Mouse (Mus musculus) ES-E14 (cell line): ENCODE data around the gene Insig1. TPM values are rescaled to one million over a fixed set of nuclear protein-coding genes. Genes with fewer than 3 reads are reported as not detected.
A peak's percentile ranks its signal among the peaks of the same experiment; 100 is the strongest.

Experiments used
- DNase-seq: peaks from one replicate; pipeline ENCODE4 v3.0.0-alpha.2; 2013; ENCODE audit warnings: low read depth, low spot score
- H3K27ac ChIP-seq: 2 replicates; pipeline ENCODE4 v1.5.1; 2012; ENCODE audit warnings: low read depth, mild to moderate bottlenecking, low read length, moderate library complexity, mixed read lengths; ENCODE audit not compliant: poor library complexity, insufficient read depth, severe bottlenecking
- H3K36me3 ChIP-seq: 2 replicates; pipeline ENCODE4 v1.6.1; 2012; ENCODE audit warnings: mild to moderate bottlenecking, low read length, moderate library complexity, mixed read lengths; ENCODE audit not compliant: control insufficient read depth, poor library complexity, insufficient read depth, severe bottlenecking
- H3K4me1 ChIP-seq, 2 experiments: fragments of 150-350 bp in 1 of 2; sonication (generic) in 1 of 2; 2 replicates each; pipeline ENCODE4 v1.6.1; 2012; ENCODE audit warnings: low read length in 2 of 2, mild to moderate bottlenecking in 1 of 2, mixed read lengths in 1 of 2; ENCODE audit not compliant: control insufficient read depth in 2 of 2, insufficient read depth in 2 of 2, poor library complexity in 1 of 2
- H3K4me3 ChIP-seq, 2 experiments: fragments of 150-350 bp in 1 of 2; sonication (generic) in 1 of 2; 2 replicates each; pipeline ENCODE4 v1.5.1; 2012; ENCODE audit warnings: low read length in 2 of 2, low read depth in 1 of 2, mild to moderate bottlenecking in 1 of 2, mixed read lengths in 1 of 2; ENCODE audit not compliant: insufficient read depth in 1 of 2, poor library complexity in 1 of 2, severe bottlenecking in 1 of 2
- H3K9ac ChIP-seq: 2 replicates; pipeline ENCODE4 v1.6.1; 2012; ENCODE audit warnings: low read depth, mild to moderate bottlenecking, low read length, mixed read lengths; ENCODE audit not compliant: poor library complexity, insufficient read depth, severe bottlenecking
- H3K9me3 ChIP-seq: fragments of 150-350 bp; sonication (generic); 2 replicates; pipeline ENCODE4 v1.6.1; 2012; ENCODE audit warnings: low read depth, mild to moderate bottlenecking, low read length; ENCODE audit not compliant: control insufficient read depth, insufficient read depth
- CHD2 ChIP-seq: IDR thresholded peaks from 2 replicates; pipeline ENCODE4 v1.6.1; 2014; ENCODE audit warnings: mild to moderate bottlenecking, low read depth, low read length, inconsistent platforms
- HCFC1 ChIP-seq: IDR thresholded peaks from 2 replicates; pipeline ENCODE4 v1.6.1; 2012; ENCODE audit warnings: low read length, inconsistent platforms, borderline replicate concordance; ENCODE audit not compliant: insufficient read depth
- MAFK ChIP-seq: IDR thresholded peaks from 2 replicates; pipeline ENCODE4 v1.6.1; 2014; ENCODE audit warnings: mild to moderate bottlenecking, low read depth, low read length, inconsistent platforms; ENCODE audit not compliant: insufficient read depth
- ZC3H11A ChIP-seq: IDR thresholded peaks from 2 replicates; pipeline ENCODE4 v1.6.1; 2012; ENCODE audit warnings: low read depth, mild to moderate bottlenecking, inconsistent platforms, low read length, borderline replicate concordance
- ZNF384 ChIP-seq: IDR thresholded peaks from 2 replicates; pipeline ENCODE4 v1.6.1; 2012; ENCODE audit warnings: low read depth, low read length, inconsistent platforms
- in situ Hi-C, 2 experiments: fragments of 600-800 bp; cut with MboI; formaldehyde crosslinking; loops; one replicate each; pipeline ENCODE4 v1.15.1; 2025; ENCODE audit warnings: low sequenced_read_pairs in 2 of 2, inconsistent platforms in 1 of 2; ENCODE audit not compliant: unreplicated experiment in 2 of 2
- total RNA-seq: library from RNA; depleted of rRNA; stranded (reverse); fragments of 300-350 nt; gene quantifications from 2 replicates; pipeline ENCODE4 v1.2.3, GENCODE M21; 2012; rRNA removed

Gene Insig1
- total RNA-seq = 89.2 and 112 TPM in 2 replicates

- DNase-seq = peak; percentile 89
- in situ Hi-C loops = no loop called here
- Histone ChIP-seq H3K9ac (peak within 1 kb of the TSS; percentile 88), H3K9me3 (no peaks in the 10 kb centered on the region), H3K4me3 (peak within 1 kb of the TSS; percentile 83 to 86), H3K27ac (peak within 1 kb of the TSS; percentile 87), H3K36me3 (peaks cover 25% of the 10 kb centered on the region), H3K4me1 (peaks cover 0 to 7% of the 10 kb centered on the region in 2 experiments; a peak in 2 of 4 replicates)
- TF ChIP-seq ZNF384 (no peak), HCFC1 (no peak), ZC3H11A (no peak), MAFK (no peak), CHD2 (no peak)
Measured at GRCm38 (mm10) chr5:28070828-28071455, at the start of gene Insig1. TSS of gene Insig1 (plus strand) at chr5:28071363.

DNA sequence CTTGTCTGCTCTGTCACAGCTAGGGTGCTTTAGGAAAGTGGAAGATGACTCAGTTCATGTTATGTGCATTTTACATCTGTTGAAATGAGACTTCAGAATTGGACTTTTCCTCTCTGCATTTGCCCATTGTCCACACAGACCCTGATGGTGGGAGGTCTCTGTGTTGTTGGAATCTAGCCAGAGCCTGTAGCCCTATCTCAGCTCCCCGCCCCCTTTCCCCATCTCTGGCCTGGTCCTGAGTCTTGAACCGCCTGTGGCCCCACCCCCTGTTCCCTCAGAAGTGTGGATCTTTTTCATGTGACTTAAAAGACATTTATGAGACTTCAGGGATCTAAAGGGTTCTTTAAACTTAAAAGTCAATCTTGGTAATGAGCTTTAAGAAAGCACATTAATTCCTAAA, 47.7 kb upstream of the Insig1 start:
- H3K27ac ChIP-seq = no peak overlapping the region
- in situ Hi-C loops = no loop called here
- TF ChIP-seq MAFK = no peak
- no peak for TF ChIP-seq ZNF384
- no peak for TF ChIP-seq HCFC1
- no peak for TF ChIP-seq CHD2
- no peak for TF ChIP-seq ZC3H11A
- no peaks in the 10 kb centered on the region for H3K36me3 ChIP-seq
- H3K4me3 ChIP-seq = no peak overlapping the region
- no peaks in the 10 kb centered on the region for H3K9me3 ChIP-seq
- no peak overlapping the region for H3K9ac ChIP-seq
- H3K4me1 ChIP-seq = no peaks in the 10 kb centered on the region
- no peak for DNase-seq

GRCm38 (mm10) chr5:28031577-28032236, 39.5 kb upstream of the Insig1 start:
- DNase-seq = no peak
- in situ Hi-C loops = no loop called here
- H3K27ac ChIP-seq = no peak overlapping the region
- no peaks in the 10 kb centered on the region for H3K36me3 ChIP-seq
- no peaks in the 10 kb centered on the region; a peak in 1 of 4 replicates for H3K4me1 ChIP-seq
- no peak overlapping the region for H3K9ac ChIP-seq
- no peak overlapping the region for H3K4me3 ChIP-seq
- no peaks in the 10 kb centered on the region for H3K9me3 ChIP-seq
- no peak for TF ChIP-seq MAFK
- TF ChIP-seq HCFC1 = no peak
- TF ChIP-seq ZC3H11A = no peak
- TF ChIP-seq CHD2 = no peak
- TF ChIP-seq ZNF384 = no peak

DNA sequence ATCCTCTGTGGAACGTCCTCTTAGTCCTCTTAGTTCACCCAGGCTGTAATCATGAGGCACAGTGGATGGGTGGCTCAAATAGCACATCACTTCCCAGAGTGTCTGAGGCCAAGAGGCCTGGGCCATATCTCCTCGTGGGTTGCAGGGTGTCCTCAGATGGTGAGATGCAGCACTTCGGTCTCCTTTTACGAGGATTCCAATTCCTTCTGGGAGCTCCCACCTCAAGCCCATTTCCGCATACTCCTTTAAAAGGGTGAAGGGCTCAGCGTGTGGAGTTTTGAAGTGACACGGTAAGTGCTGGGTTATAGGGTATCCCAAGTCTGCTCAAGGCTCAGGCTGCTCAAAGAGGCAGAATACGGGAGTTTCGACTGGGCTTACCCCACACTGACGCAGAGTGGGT, 38.3 kb upstream of the Insig1 start:
- Histone ChIP-seq H3K9ac (no peak overlapping the region), H3K36me3 (no peaks in the 10 kb centered on the region), H3K4me3 (no peak overlapping the region), H3K4me1 (peaks cover 4 to 10% of the 10 kb centered on the region in 2 experiments; a peak in 3 of 4 replicates), H3K9me3 (no peaks in the 10 kb centered on the region), H3K27ac (no peak overlapping the region)
- no peak for DNase-seq
- in situ Hi-C loops = no loop called here
- TF ChIP-seq MAFK (no peak), ZNF384 (no peak), HCFC1 (no peak), ZC3H11A (no peak), CHD2 (no peak)

DNA sequence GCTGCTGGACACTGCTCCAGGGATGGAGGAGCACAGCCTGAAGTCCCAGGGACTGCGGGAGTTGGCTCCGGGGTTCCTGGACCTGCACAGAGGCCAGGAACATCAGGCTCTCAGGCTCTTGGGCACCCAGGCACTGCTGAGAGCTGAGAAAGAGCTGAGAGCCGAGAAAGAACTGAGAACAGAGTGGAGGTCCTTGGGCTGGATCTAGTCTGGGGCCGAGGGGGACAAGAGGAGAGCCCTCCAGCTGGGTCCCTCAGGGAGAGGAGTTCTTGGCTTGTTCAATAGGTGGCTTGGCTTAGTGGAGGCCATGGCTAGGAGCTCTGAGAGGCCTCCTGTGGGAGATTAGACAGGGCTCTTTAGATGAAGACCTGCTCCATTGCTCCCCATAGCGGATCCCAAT, 37.9 kb upstream of the Insig1 start:
- peaks cover 6 to 12% of the 10 kb centered on the region in 2 experiments; a peak in 3 of 4 replicates for H3K4me1 ChIP-seq
- H3K9me3 ChIP-seq = no peaks in the 10 kb centered on the region
- no peak overlapping the region for H3K4me3 ChIP-seq
- DNase-seq = no peak
- TF ChIP-seq MAFK (no peak), HCFC1 (no peak), CHD2 (no peak), ZC3H11A (no peak), ZNF384 (no peak)
- H3K36me3 ChIP-seq = no peaks in the 10 kb centered on the region
- no peak overlapping the region for H3K9ac ChIP-seq
- H3K27ac ChIP-seq = no peak overlapping the region
- in situ Hi-C loops = no loop called here
